Mouse (Mus musculus): ENCODE results near the gene Exosc8.
A peak's percentile ranks its signal among the peaks of the same experiment; 100 is the strongest.

DNA sequence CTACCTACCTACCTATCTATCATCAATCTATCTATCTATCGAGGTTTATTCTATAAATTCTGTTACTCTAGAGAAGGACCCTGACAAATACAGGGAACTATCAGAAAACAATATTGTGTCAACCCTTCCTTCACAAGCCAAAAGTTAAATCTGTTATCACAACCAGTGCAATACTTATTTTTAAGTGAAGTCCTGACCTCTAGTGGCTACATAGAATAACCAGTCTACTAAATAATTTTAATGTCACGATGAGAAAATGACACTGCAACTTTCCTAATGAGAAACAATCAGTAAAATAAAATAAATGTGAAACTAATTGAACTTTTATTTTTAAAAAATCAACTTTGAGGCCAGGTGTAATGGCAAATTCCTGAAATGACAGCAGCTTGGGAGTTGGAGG, 46.1 kb downstream of the Exosc8 start:
- TF ChIP-seq CTCF (IDR thresholded peaks at IDR 0.05; ENCODE audit: low read depth) (peak; percentile 18; the same call in 1 of the 2 replicates), EP300 (IDR thresholded peaks at IDR 0.05; ENCODE audit: low read depth) (no peak)

All from liver, embryonic 14.5 days (tissue).